Mouse (Mus musculus) ES-E14 (cell line): ENCODE data around the gene Tmem179. TPM values are rescaled to one million over a fixed set of nuclear protein-coding genes. Genes with fewer than 3 reads are reported as not detected.
A peak's percentile ranks its signal among the peaks of the same experiment; 100 is the strongest.

Experiments
- DNase-seq: peaks from one replicate; pipeline ENCODE4 v3.0.0-alpha.2; 2013; ENCODE audit warnings: low read depth, low spot score
- H3K27ac ChIP-seq: 2 replicates; pipeline ENCODE4 v1.5.1; 2012; ENCODE audit warnings: low read depth, mild to moderate bottlenecking, low read length, moderate library complexity, mixed read lengths; ENCODE audit not compliant: poor library complexity, insufficient read depth, severe bottlenecking
- H3K36me3 ChIP-seq: 2 replicates; pipeline ENCODE4 v1.6.1; 2012; ENCODE audit warnings: mild to moderate bottlenecking, low read length, moderate library complexity, mixed read lengths; ENCODE audit not compliant: control insufficient read depth, poor library complexity, insufficient read depth, severe bottlenecking
- H3K4me1 ChIP-seq, 2 experiments: fragments of 150-350 bp in 1 of 2; sonication (generic) in 1 of 2; 2 replicates each; pipeline ENCODE4 v1.6.1; 2012; ENCODE audit warnings: low read length in 2 of 2, mild to moderate bottlenecking in 1 of 2, mixed read lengths in 1 of 2; ENCODE audit not compliant: control insufficient read depth in 2 of 2, insufficient read depth in 2 of 2, poor library complexity in 1 of 2
- H3K4me3 ChIP-seq, 2 experiments: fragments of 150-350 bp in 1 of 2; sonication (generic) in 1 of 2; 2 replicates each; pipeline ENCODE4 v1.5.1; 2012; ENCODE audit warnings: low read length in 2 of 2, low read depth in 1 of 2, mild to moderate bottlenecking in 1 of 2, mixed read lengths in 1 of 2; ENCODE audit not compliant: insufficient read depth in 1 of 2, poor library complexity in 1 of 2, severe bottlenecking in 1 of 2
- H3K9ac ChIP-seq: 2 replicates; pipeline ENCODE4 v1.6.1; 2012; ENCODE audit warnings: low read depth, mild to moderate bottlenecking, low read length, mixed read lengths; ENCODE audit not compliant: poor library complexity, insufficient read depth, severe bottlenecking
- H3K9me3 ChIP-seq: fragments of 150-350 bp; sonication (generic); 2 replicates; pipeline ENCODE4 v1.6.1; 2012; ENCODE audit warnings: low read depth, mild to moderate bottlenecking, low read length; ENCODE audit not compliant: control insufficient read depth, insufficient read depth
- CHD2 ChIP-seq: IDR thresholded peaks from 2 replicates; pipeline ENCODE4 v1.6.1; 2014; ENCODE audit warnings: mild to moderate bottlenecking, low read depth, low read length, inconsistent platforms
- HCFC1 ChIP-seq: IDR thresholded peaks from 2 replicates; pipeline ENCODE4 v1.6.1; 2012; ENCODE audit warnings: low read length, inconsistent platforms, borderline replicate concordance; ENCODE audit not compliant: insufficient read depth
- MAFK ChIP-seq: IDR thresholded peaks from 2 replicates; pipeline ENCODE4 v1.6.1; 2014; ENCODE audit warnings: mild to moderate bottlenecking, low read depth, low read length, inconsistent platforms; ENCODE audit not compliant: insufficient read depth
- ZC3H11A ChIP-seq: IDR thresholded peaks from 2 replicates; pipeline ENCODE4 v1.6.1; 2012; ENCODE audit warnings: low read depth, mild to moderate bottlenecking, inconsistent platforms, low read length, borderline replicate concordance
- ZNF384 ChIP-seq: IDR thresholded peaks from 2 replicates; pipeline ENCODE4 v1.6.1; 2012; ENCODE audit warnings: low read depth, low read length, inconsistent platforms
- in situ Hi-C, 2 experiments: fragments of 600-800 bp; cut with MboI; formaldehyde crosslinking; loops; one replicate each; pipeline ENCODE4 v1.15.1; 2025; ENCODE audit warnings: low sequenced_read_pairs in 2 of 2, inconsistent platforms in 1 of 2; ENCODE audit not compliant: unreplicated experiment in 2 of 2
- total RNA-seq: library from RNA; depleted of rRNA; stranded (reverse); fragments of 300-350 nt; gene quantifications from 2 replicates; pipeline ENCODE4 v1.2.3, GENCODE M21; 2012

The Tmem179 gene
- total RNA-seq, 1 experiment, result 3.1 TPM

GRCm38 (mm10) chr12:112541483-112542091, 25.0 kb upstream of the Tmem179 start:
- H3K9ac ChIP-seq, result no peak overlapping the region
- DNase-seq, result no peak

GRCm38 (mm10) chr12:112540321-112540720, 23.8 kb upstream of the Tmem179 start:
- Histone ChIP-seq H3K36me3 (no peaks in the 10 kb centered on the region), H3K27ac (no peak overlapping the region), H3K9me3 (no peaks in the 10 kb centered on the region), H3K4me1 (peaks cover 4 to 32% of the 10 kb centered on the region in 2 experiments; a peak in 3 of 4 replicates), H3K9ac (no peak overlapping the region), H3K4me3 (no peak overlapping the region)
- TF ChIP-seq CHD2, result no peak
- no peak for DNase-seq
- in situ Hi-C loops, result loop anchor here (10.0 to 25.0 kb wide), 2 partner anchors 396 to 403 kb away; partner anchors contain the start of gene Kif26a (in 2 of the 2)

More at GRCm38 (mm10) chr12:112541483-112542091, 25.0 kb upstream of the Tmem179 start:
- H3K27ac ChIP-seq, result no peak overlapping the region
- no peak overlapping the region for H3K4me3 ChIP-seq
- in situ Hi-C loops, result loop anchor here (10.0 to 25.0 kb wide), 2 partner anchors 397 to 404 kb away; partner anchors contain the start of gene Kif26a (in 2 of the 2)
- no peaks in the 10 kb centered on the region for H3K36me3 ChIP-seq
- H3K9me3 ChIP-seq, result no peaks in the 10 kb centered on the region
- no peak for TF ChIP-seq ZNF384
- no peak for TF ChIP-seq HCFC1
- TF ChIP-seq ZC3H11A, result no peak
- TF ChIP-seq CHD2, result no peak
- no peak for TF ChIP-seq MAFK
- H3K4me1 ChIP-seq, result peaks cover 4 to 33% of the 10 kb centered on the region in 2 experiments; a peak in 3 of 4 replicates

- DNase-seq, result no peak
- no peak overlapping the region for H3K27ac ChIP-seq
- no peak overlapping the region for H3K4me3 ChIP-seq
- no peaks in the 10 kb centered on the region for H3K36me3 ChIP-seq
- no peaks in the 10 kb centered on the region for H3K9me3 ChIP-seq
- TF ChIP-seq CHD2 (no peak), HCFC1 (no peak), ZNF384 (peak; percentile 95), ZC3H11A (no peak), MAFK (no peak)
- peaks cover 4 to 28% of the 10 kb centered on the region in 2 experiments; a peak in 3 of 4 replicates for H3K4me1 ChIP-seq
- no peak overlapping the region for H3K9ac ChIP-seq
- in situ Hi-C loops, result loop anchor here in 1 of 2 experiments (25.0 kb wide), 1 partner anchor 402 kb away; the partner anchor contains the start of gene Kif26a
Measured at GRCm38 (mm10) chr12:112539466-112539965, 23.0 kb upstream of the Tmem179 start.

- Histone ChIP-seq H3K36me3 (no peaks in the 10 kb centered on the region), H3K9ac (no peak overlapping the region), H3K4me1 (peaks cover 4 to 18% of the 10 kb centered on the region in 2 experiments; a peak in 3 of 4 replicates), H3K27ac (no peak overlapping the region), H3K4me3 (no peak overlapping the region), H3K9me3 (no peaks in the 10 kb centered on the region)
- in situ Hi-C loops, result loop anchor here in 1 of 2 experiments (25.0 kb wide), 1 partner anchor 401 kb away; the partner anchor contains the start of gene Kif26a
- DNase-seq, result no peak
- TF ChIP-seq ZNF384 (no peak), MAFK (no peak), CHD2 (no peak), HCFC1 (no peak), ZC3H11A (no peak)
Measured at GRCm38 (mm10) chr12:112538356-112538755, 21.8 kb upstream of the Tmem179 start.
